Mouse (Mus musculus) cerebellum, adult (tissue): ENCODE measurements around the gene Slc6a13.
"Not testable (repeated sequence)": the region's sequence is repeated elsewhere in the genome, so short reads cannot be mapped to it uniquely, and the experiment has no call there.

Source experiments
- ATAC-seq: cut with Nextera tagmentation; 2 replicates; pipeline ENCODE4 v1.9.2; 2017; ENCODE audit warnings: mild to moderate bottlenecking, moderate library complexity, mixed read lengths; ENCODE audit not compliant: insufficient number of reproducible peaks, low FRiP score, low TSS enrichment

Slc6a13 gene

GRCm38 (mm10) chr6:121325740-121326139 is 25.7 kb downstream of the Slc6a13 start:
- no peak for ATAC-seq

GRCm38 (mm10) chr6:121326486-121327069 is 26.6 kb downstream of the Slc6a13 start:
- ATAC-seq: no peak

DNA sequence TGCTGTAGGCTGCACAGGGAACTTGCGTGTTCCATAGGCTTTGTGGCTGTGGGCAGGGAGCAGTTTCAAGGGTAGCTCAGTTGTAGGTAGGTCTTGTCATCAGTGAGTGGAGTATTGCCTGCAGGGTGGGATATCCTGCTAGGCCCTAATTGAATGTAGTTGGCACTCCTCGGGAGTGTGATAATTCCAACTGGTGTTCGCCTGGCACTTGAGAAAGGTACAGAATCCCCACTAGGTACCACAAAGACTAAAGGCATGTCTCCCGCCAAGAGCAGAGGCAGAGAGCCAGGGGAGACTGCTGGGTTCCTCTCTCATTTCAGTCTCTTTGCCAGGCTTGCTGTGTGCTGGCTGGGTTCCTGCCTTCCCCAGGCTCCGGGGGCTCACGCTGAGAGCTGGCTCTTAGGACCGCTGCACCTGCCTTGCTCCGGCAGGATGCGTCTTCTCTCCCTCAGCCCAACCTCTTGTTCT is 28.4 kb downstream of the Slc6a13 start:
- ATAC-seq: peak; percentile 62

DNA sequence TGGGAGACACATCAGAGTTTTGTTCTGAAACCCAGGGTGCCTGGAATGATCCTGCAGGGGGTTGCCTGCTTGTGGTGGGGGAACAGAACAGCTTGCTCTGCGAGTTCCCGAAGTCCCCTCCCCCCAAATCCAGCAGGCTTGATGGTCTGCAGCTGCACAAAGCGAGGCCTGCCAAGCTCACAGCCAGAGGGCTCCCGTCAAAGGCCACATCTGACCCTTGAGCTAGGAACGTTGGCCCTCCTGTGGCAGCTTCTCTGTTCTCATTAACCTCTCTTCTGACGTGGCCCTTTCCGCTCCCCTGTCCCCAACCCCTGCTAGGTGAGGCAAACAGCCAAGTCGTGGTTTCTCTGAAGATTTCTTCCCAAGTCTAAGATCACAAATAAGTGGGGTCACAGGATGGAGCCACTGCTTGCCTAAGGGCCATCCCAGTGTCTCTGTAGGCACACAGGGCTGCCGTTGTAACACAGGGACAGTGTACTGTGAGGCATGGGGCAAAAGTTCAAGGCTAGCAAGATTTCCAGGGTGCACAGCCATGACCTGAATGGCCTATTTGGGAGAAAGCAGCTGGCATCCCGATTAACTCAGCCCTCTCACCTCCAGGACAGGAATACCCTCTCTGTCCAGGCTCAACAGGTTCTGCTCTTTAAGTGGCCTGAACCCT is 30.0 kb downstream of the Slc6a13 start:
- ATAC-seq: no peak

DNA sequence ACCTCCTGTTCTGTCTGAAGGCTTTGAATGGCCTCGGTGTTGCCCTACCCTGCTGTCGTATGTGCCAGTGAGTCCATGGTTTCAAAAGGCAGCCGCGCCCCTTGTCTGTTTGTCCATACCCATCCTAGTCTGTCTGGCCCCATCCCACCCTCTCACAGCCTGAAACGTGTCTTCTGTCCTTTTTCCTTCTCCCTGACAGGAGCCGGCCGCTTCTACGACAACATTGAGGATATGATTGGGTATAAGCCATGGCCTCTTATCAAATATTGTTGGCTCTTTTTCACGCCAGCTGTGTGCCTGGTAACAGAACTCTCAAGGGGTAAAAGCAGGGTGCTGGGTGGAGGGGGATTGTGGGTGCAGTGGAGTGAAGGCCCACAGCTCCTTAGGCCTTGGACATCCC is 35.8 kb downstream of the Slc6a13 start:
- ATAC-seq: no peak

GRCm38 (mm10) chr6:121336558-121336957 is 36.5 kb downstream of the Slc6a13 start:
- ATAC-seq: no peak

DNA sequence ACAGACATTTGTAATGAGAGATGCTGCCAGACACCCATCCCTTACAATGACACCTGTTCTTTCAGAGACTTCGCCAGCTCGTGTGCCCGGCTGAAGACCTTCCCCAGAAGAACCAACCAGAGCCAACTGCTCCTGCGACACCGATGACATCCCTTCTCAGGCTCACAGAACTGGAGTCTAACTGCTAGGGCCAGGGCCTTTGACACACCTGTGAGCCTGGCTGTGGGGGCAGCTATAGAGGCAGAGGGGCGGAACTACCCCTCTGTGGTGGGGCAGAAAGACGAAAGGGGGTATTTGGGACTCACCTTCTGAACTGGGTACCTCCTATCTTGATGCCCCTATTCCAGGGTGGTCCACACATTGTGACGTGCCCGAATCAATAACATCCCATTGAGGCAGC is 37.2 kb downstream of the Slc6a13 start:
- no peak for ATAC-seq

DNA sequence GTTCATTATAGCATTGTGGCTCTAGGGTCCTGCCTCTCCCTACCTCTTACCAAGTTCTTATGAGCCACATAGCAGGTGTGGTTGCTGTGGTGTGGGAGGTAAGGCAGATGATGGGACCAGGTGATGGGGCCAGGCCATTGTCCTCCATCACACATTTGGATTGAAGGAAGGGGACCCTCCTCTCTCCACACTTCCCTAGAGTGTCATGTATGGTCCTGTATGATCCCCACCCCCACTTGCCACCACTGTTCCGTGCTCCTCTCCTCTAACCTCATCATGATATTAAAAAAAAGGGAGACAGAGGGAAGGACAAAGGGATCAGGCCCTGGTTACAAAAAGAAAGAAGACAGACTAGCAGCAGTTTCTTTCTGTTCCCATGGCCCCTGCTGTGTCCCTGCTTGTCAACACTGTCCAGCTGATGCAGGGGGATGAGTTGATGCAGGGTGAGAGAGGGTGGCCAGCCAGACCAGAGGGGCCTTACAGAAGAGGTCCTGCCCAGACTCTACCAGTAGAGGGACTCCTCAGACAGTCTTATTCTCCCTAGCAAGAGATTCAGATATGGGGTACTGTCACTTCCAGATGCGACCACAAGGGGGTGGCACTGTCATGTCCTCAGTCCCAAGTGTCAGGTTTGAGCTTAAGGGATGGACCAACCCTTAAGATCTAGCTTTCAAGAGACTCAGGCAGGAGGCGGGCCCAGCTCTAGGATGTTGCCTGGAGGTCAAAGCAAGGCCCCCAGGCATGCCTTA is 37.9 kb downstream of the Slc6a13 start:
- peak; percentile 54 for ATAC-seq

DNA sequence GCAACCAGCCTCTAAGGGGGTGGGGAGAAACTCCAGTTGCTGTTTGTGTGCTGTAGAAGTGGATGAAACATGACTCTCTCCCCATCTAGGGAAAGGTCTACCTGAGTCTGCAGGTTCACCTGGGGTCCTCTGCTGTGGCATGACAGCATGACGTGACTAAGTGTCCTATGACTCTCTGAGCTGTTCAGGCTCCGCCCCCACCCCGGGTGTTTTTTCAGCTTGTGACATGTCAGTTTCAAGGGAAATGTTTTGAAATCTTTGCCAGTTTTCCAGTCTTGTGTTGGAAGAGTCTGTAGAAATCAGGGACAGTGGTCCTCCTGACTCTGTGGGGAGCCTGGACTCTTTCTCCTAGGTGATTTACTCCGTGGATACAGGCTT is 38.5 kb downstream of the Slc6a13 start:
- no peak for ATAC-seq

DNA sequence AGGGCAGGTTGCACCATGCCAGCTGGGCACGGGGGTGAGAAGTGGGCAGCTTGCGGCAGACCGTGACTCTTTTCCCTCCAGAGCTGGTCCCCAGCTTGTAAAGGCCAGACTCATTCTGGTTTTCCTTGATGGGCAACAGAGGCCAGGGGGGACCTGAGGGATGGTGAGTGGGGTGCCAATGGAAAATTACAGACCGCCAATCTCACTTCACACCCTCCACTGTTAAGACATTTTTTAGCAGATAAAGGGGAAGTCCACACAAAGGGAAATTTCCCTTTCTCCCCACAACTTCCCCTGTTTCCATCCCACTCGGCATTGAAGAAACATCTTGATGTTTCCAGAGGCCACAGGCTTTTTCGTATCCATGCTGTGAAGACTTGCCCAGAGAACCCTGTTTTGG is 41.6 kb downstream of the Slc6a13 start:
- ATAC-seq: no peak

- ATAC-seq: no peak
These were observed 43.2 kb downstream of the Slc6a13 start, which contains the start of gene Slc6a12 for GRCm38 (mm10) chr6:121343026-121343770. Gene Slc6a12 (plus strand): TSS chr6:121343076.

GRCm38 (mm10) chr6:121343771-121344123 is 43.7 kb downstream of the Slc6a13 start:
- no peak for ATAC-seq

GRCm38 (mm10) chr6:121344329-121344728 is 44.3 kb downstream of the Slc6a13 start:
- no peak for ATAC-seq

GRCm38 (mm10) chr6:121346428-121346827 is 46.4 kb downstream of the Slc6a13 start:
- no peak for ATAC-seq

DNA sequence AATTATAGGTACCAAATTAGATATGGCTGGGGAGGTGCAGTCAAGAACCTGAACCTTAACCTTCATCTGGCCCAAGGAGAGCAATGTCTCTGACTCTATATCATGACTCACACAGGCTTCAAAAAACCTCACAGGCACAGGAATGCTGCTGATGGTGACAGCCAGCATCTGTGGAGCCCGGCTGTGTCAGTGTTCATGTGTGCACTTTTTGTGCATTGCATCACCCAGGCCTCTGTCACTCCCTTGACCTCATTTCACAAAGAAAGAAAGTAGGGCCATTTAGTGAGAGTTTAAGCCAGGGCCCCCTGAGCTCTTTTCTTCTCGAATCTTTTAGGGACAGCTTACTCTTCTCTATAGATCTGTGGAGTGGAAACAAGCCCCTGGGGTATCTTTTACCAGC is 52.2 kb downstream of the Slc6a13 start:
- no peak for ATAC-seq

- ATAC-seq: no peak
These were observed 56.0 kb downstream of the Slc6a13 start for GRCm38 (mm10) chr6:121356041-121356440.

GRCm38 (mm10) chr6:121357232-121357631 is 57.2 kb downstream of the Slc6a13 start:
- no peak for ATAC-seq

DNA sequence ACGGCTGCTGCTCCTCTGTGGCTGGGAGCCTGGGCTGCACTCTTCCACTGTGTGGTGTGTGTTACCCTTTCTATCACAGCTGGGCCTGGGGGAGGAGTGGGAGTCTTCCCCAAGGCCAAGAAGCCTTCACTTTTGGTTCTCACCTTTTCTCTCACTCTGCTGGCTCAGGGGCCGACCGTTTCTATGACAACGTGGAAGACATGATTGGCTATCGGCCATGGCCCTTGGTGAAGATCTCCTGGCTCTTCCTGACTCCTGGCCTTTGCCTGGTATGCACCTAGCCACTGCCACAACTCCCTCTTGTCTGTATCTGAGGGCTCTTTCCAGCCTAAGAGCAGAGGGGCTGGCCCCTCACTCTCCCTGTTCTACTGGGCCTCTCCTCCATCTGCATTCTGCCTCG is 63.0 kb downstream of the Slc6a13 start:
- ATAC-seq: no peak

DNA sequence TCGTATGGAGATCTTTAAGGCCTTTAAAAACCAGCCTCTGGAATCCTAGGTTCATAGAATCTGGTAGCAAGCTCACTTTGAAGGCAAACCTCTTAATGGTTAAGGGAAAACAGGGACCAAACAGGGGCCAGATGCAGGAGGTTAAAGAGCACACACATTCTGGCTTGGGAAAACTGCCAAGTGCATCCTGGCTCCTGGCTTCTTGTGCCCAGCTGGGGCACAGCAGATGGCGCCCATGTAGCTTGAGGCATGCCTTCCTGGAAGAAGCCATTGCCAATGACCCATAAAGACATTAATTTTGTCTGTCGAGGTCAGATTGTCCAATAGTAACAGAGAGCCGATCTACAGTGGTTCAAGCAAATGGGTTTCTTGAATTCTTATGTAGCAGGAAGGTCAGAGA is 63.9 kb downstream of the Slc6a13 start:
- no peak for ATAC-seq

- not testable (repeated sequence) for ATAC-seq
These were observed 66.5 kb downstream of the Slc6a13 start for GRCm38 (mm10) chr6:121366537-121366936.

DNA sequence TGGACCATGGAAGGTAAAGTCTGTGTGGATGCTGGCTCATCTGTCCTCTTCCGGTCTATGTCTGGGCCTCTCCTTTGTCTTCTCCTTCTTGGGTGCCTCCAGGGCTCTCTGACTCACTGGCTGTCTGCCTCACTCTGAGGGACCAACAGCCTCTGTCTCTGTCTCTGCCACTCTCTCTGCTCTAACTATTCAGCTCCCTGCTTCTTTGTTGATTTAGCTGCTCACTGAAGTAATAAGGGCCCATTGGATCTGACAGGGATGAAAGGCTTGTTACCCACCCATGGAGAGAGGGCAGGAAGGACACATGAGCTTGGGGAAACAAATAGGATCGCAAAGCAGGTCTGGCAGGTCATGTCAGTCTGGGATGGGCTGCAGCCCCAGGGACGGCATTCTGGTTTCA is 67.1 kb downstream of the Slc6a13 start:
- ATAC-seq: no peak
